Mouse (Mus musculus): ENCODE measurements at regions not wholly inside any gene's neighbourhood (a gene's known extent, or its start where the extent isn't known, plus 50 kb on each side); places are given as distances from the start of the nearest gene placed in this dataset.
A peak's percentile ranks its signal among the peaks of the same experiment; 100 is the strongest.

DNA sequence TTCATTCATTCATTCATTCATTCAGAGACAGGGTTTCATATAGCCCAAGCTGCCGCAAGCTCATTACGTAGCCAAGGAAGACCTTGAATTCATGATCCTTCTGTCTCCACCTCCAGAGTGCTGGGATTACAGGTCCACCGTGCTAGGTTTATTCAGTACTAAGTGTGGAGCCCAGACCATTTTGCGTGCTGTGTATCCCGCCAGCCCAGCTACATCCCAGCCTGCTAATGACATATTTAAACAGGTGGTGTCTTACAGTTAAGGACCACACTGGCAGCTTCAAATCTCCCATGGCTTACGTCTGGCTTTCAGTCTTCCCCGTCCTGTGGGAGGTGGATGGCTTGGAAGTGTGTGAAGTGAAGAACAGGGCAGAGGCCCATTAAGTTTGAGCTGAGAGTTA is 111.2 kb upstream of the Auts2 start:
- H3K9ac ChIP-seq (ENCODE audit: low read length), result no peak overlapping the region
- ATAC-seq (ENCODE audit: low FRiP score), result no peak

DNA sequence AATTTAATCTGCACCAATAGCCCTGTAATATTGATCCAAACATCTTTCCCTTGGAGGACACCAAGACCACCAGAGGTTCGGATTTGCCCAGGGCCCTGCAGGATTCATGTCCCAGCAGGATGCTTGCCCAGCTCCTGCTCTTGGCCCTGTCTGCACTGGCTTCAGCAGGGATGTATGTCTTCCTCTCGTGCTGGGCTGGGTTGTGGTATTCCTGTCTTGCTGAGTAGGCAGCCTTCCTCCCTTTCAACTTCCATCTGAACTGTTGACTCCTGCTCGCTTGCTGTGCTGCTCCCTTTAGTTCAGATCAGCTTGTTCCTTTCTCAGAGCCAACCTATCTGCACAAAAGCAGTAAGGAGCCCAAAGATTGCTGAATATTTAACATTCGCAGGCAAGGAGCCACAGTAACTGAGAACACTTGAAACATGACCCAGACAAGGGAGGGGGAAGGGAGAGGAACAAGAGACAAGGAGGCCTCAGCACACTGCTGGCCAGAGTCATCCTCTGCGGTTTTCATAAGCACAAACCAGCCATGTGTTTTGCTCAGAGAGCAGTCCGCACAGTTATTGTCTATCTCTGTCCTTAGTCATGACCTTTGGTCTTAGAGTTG is 110.7 kb upstream of the Auts2 start:
- no peak overlapping the region for H3K4me2 ChIP-seq
- no peaks in the 10 kb centered on the region for H3K4me1 ChIP-seq (ENCODE audit: control insufficient read depth, insufficient read depth, low read length)
- H3K4me3 ChIP-seq (ENCODE audit: low read depth, low read length), result no peak overlapping the region
- DNase-seq (ENCODE audit: low spot score, missing footprints) (no peak), ATAC-seq (ENCODE audit: low FRiP score) (no peak)
- no peak overlapping the region for H3K27ac ChIP-seq (ENCODE audit: low read depth, low read length)
- no peaks in the 10 kb centered on the region for H3K36me3 ChIP-seq (ENCODE audit: control insufficient read depth, insufficient read depth, low read length)
- no peak overlapping the region for H3K9ac ChIP-seq (ENCODE audit: low read length)
- no peaks in the 10 kb centered on the region for H3K9me3 ChIP-seq (ENCODE audit: control insufficient read depth, low read length)
- H3K27me3 ChIP-seq (ENCODE audit: control insufficient read depth, insufficient read depth, low read length), result no peaks in the 10 kb centered on the region
- 50% methylated on average over 6 of the region's 6 CpGs for WGBS

More for the DNA sequence above, 111.2 kb upstream of the Auts2 start:
- 89% methylated on average over 7 of the region's 7 CpGs for whole genome bisulfite sequencing
- H3K4me1 ChIP-seq (ENCODE audit: control insufficient read depth, insufficient read depth, low read length), result no peaks in the 10 kb centered on the region
- no peak for DNase-seq (ENCODE audit: low spot score, missing footprints)
- H3K27me3 ChIP-seq (ENCODE audit: control insufficient read depth, insufficient read depth, low read length), result no peaks in the 10 kb centered on the region
- no peaks in the 10 kb centered on the region for H3K9me3 ChIP-seq (ENCODE audit: control insufficient read depth, low read length)
- no peak overlapping the region for H3K4me3 ChIP-seq (ENCODE audit: low read depth, low read length)
- H3K27ac ChIP-seq (ENCODE audit: low read depth, low read length), result no peak overlapping the region
- H3K36me3 ChIP-seq (ENCODE audit: control insufficient read depth, insufficient read depth, low read length), result no peaks in the 10 kb centered on the region
- H3K4me2 ChIP-seq, result no peak overlapping the region

DNA sequence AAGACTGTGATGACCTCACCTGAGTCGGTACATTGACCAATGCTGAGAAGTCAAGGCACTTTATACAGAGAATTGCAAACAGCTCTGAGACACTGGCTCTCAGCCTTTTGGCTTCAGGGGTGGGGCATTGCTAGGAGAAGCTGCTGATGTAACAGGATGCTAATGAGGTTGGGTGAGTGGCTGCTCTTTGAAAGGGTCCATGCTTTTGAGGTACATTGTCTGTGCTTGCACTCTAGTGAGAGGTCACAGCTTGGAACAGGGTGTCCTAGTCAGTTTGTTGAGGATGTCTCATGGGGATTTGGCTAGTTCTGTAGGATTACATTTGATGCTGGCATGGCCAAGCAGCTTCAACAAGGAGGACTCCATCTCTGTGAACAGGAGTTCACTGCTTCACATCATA is 109.1 kb upstream of the Auts2 start:
- Histone ChIP-seq H3K36me3 (ENCODE audit: control insufficient read depth, insufficient read depth, low read length) (no peaks in the 10 kb centered on the region), H3K4me1 (ENCODE audit: control insufficient read depth, insufficient read depth, low read length) (no peaks in the 10 kb centered on the region), H3K4me3 (ENCODE audit: low read depth, low read length) (no peak overlapping the region), H3K9me3 (ENCODE audit: control insufficient read depth, low read length) (no peaks in the 10 kb centered on the region), H3K9ac (ENCODE audit: low read length) (no peak overlapping the region), H3K27me3 (ENCODE audit: control insufficient read depth, insufficient read depth, low read length) (no peaks in the 10 kb centered on the region), H3K4me2 (no peak overlapping the region), H3K27ac (ENCODE audit: low read depth, low read length) (no peak overlapping the region)
- 48% methylated on average over 1 of the region's 1 CpGs for WGBS
- ATAC-seq (ENCODE audit: low FRiP score), result no peak
- no peak for DNase-seq (ENCODE audit: low spot score, missing footprints)

DNA sequence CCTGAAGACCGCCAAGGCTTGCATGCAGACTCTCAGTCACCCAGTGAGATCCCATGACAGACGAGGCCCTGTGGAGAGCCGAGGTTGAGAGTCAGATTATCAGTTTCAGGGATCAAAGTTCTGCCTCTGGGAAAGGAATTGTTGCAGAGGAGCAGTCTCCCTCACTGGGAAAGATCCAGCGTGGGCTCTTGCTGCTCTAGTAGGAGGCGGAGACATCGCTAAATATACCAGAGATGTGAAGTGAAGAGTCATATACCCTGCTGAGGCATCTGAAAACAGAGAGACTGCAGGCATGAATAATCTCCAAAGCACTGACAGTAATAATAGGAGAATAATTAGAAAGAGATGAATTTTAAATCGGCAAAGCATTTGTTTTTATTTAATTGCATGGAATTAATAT is 106.6 kb upstream of the Auts2 start:
- 61% methylated on average over 7 of the region's 7 CpGs for WGBS

DNA sequence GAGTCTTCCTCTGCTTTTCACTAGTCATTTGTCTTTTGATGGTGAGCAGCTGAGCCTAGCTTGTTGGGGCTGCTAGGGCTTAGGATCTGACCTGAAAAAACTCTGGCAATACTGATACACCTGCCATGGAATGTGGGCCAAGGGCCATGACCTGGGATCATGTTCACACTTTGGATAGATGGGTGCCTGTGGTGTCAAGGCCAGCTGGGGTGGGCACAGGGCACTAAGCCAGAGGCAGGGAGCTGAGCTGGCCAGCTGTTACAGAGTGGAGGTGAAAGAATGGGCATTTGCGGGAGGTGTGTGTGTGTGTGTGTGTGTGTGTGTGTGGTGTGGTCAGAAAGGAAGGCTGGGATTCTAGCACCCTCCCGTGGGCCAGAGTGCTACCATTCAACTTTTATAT is 105.6 kb upstream of the Auts2 start:
- Histone ChIP-seq H3K4me1 (ENCODE audit: control insufficient read depth, insufficient read depth, low read length) (no peaks in the 10 kb centered on the region), H3K9me3 (ENCODE audit: control insufficient read depth, low read length) (no peaks in the 10 kb centered on the region), H3K4me3 (ENCODE audit: low read depth, low read length) (no peak overlapping the region), H3K27ac (ENCODE audit: low read depth, low read length) (no peak overlapping the region), H3K9ac (ENCODE audit: low read length) (no peak overlapping the region), H3K4me2 (no peak overlapping the region), H3K36me3 (ENCODE audit: control insufficient read depth, insufficient read depth, low read length) (no peaks in the 10 kb centered on the region), H3K27me3 (ENCODE audit: control insufficient read depth, insufficient read depth, low read length) (no peaks in the 10 kb centered on the region)
- ATAC-seq (ENCODE audit: low FRiP score) (no peak), DNase-seq (ENCODE audit: low spot score, missing footprints) (no peak)
- WGBS, result 44% methylated on average over 2 of the region's 2 CpGs

More for the DNA sequence above, 106.6 kb upstream of the Auts2 start:
- Histone ChIP-seq H3K27ac (ENCODE audit: low read depth, low read length) (no peak overlapping the region), H3K36me3 (ENCODE audit: control insufficient read depth, insufficient read depth, low read length) (no peaks in the 10 kb centered on the region), H3K27me3 (ENCODE audit: control insufficient read depth, insufficient read depth, low read length) (no peaks in the 10 kb centered on the region), H3K4me3 (ENCODE audit: low read depth, low read length) (no peak overlapping the region), H3K4me2 (no peak overlapping the region), H3K9me3 (ENCODE audit: control insufficient read depth, low read length) (no peaks in the 10 kb centered on the region), H3K4me1 (ENCODE audit: control insufficient read depth, insufficient read depth, low read length) (no peaks in the 10 kb centered on the region), H3K9ac (ENCODE audit: low read length) (no peak overlapping the region)
- DNase-seq (ENCODE audit: low spot score, missing footprints) (no peak), ATAC-seq (ENCODE audit: low FRiP score) (no peak)

DNA sequence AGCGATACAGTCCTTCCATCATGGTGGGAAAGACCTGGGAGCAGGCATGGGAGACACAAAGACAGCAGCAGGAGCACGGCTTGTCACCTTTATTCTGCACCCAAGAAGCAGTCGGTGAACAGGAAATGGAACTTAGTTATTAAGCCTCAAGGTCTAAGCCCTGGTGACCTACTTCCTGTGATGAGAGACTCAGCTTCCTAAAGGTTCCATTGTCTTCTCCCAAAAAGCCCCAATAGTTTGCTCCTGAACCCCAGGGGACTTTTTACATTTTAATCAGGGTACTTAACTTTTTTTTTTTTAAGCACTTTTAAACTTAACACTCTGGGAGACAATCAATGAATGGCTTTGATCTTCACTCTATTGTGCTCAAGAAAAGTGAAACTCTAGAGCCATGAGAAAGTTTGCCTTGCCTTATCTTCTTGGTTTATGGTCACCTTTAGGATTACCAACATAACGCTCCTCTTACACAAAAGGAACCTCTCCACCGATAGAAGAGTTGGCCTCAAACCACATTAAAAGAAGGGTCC is 101.6 kb upstream of the Auts2 start:
- H3K9ac ChIP-seq (ENCODE audit: low read length), result no peak overlapping the region

DNA sequence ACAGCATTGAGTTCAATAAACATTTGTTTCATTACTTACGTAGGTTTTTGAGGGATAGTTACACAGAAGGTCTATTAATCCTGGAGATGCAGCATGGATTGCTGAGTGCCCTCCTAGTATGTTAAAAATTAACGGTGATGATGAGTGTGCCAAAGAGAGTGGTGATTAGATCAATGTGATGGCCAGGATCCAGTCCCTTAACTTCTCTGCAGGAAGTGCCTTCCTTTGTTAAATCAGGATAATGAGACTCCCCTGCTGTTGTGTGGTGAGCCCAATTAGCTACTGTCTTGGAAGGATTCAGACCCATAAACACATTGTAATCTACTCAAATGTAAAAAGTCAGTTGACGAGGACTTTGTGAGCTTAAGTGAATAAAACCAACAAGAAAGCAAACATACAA is 100.1 kb upstream of the Auts2 start:
- WGBS, result 73% methylated on average over 3 of the region's 3 CpGs
- H3K4me2 ChIP-seq, result no peak overlapping the region

More for the DNA sequence above, 101.6 kb upstream of the Auts2 start:
- no peak overlapping the region for H3K4me2 ChIP-seq
- no peaks in the 10 kb centered on the region for H3K4me1 ChIP-seq (ENCODE audit: control insufficient read depth, insufficient read depth, low read length)
- H3K27ac ChIP-seq (ENCODE audit: low read depth, low read length), result no peak overlapping the region
- no peaks in the 10 kb centered on the region for H3K36me3 ChIP-seq (ENCODE audit: control insufficient read depth, insufficient read depth, low read length)
- DNase-seq (ENCODE audit: low spot score, missing footprints) (peak; percentile 23), ATAC-seq (ENCODE audit: low FRiP score) (no peak)
- no peaks in the 10 kb centered on the region for H3K27me3 ChIP-seq (ENCODE audit: control insufficient read depth, insufficient read depth, low read length)
- WGBS, result 65% methylated on average over 5 of the region's 5 CpGs
- no peaks in the 10 kb centered on the region for H3K9me3 ChIP-seq (ENCODE audit: control insufficient read depth, low read length)
- H3K4me3 ChIP-seq (ENCODE audit: low read depth, low read length), result no peak overlapping the region

DNA sequence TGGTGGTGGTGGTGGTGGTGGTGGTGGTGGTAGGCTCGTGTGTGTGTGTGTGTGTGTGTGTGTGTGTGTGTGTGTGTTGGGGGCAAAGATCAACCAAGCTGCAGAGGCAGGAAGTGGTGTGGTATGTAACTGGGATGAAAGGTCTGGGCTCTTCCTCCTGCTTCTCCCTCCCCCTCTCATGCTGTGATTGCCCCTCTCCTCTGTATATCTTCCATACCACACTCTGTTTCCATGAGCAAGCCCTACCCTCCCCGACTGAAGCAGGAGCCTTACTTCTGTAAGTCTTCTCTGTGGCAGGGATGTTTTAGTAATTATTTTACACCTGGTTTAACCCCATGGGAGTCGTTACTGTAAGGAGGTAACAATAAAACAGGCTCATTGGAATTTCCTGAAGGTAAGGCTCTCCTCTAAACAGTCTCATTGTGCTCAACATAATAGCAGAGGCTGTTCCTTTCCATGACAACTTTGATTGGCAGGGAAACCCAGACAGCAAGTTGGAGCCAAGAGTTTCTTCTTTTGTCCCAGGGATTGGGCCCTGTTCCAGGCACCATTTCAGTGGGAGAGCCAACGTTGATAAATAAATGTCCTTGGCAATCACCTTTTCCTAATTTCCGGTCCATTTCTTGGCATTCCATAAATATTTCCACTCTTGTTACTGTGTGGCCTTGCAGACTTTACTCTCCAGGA is 90.2 kb upstream of the Auts2 start:
- DNase-seq (ENCODE audit: low spot score, missing footprints) (peak; percentile 80), ATAC-seq (ENCODE audit: low FRiP score) (no peak)
- 60% methylated on average over 5 of the region's 5 CpGs for WGBS
- H3K4me2 ChIP-seq, result no peak overlapping the region
- no peaks in the 10 kb centered on the region for H3K4me1 ChIP-seq (ENCODE audit: control insufficient read depth, insufficient read depth, low read length)
- no peaks in the 10 kb centered on the region for H3K27me3 ChIP-seq (ENCODE audit: control insufficient read depth, insufficient read depth, low read length)
- no peaks in the 10 kb centered on the region for H3K36me3 ChIP-seq (ENCODE audit: control insufficient read depth, insufficient read depth, low read length)
- H3K4me3 ChIP-seq (ENCODE audit: low read depth, low read length), result no peak overlapping the region
- no peak overlapping the region for H3K9ac ChIP-seq (ENCODE audit: low read length)
- no peaks in the 10 kb centered on the region for H3K9me3 ChIP-seq (ENCODE audit: control insufficient read depth, low read length)
- no peak overlapping the region for H3K27ac ChIP-seq (ENCODE audit: low read depth, low read length)

More for the DNA sequence above, 100.1 kb upstream of the Auts2 start:
- Histone ChIP-seq H3K27ac (ENCODE audit: low read depth, low read length) (no peak overlapping the region), H3K4me1 (ENCODE audit: control insufficient read depth, insufficient read depth, low read length) (no peaks in the 10 kb centered on the region), H3K36me3 (ENCODE audit: control insufficient read depth, insufficient read depth, low read length) (no peaks in the 10 kb centered on the region), H3K4me3 (ENCODE audit: low read depth, low read length) (no peak overlapping the region), H3K9ac (ENCODE audit: low read length) (no peak overlapping the region), H3K27me3 (ENCODE audit: control insufficient read depth, insufficient read depth, low read length) (no peaks in the 10 kb centered on the region), H3K9me3 (ENCODE audit: control insufficient read depth, low read length) (no peaks in the 10 kb centered on the region)
- no peak for ATAC-seq (ENCODE audit: low FRiP score)
- no peak for DNase-seq (ENCODE audit: low spot score, missing footprints)

DNA sequence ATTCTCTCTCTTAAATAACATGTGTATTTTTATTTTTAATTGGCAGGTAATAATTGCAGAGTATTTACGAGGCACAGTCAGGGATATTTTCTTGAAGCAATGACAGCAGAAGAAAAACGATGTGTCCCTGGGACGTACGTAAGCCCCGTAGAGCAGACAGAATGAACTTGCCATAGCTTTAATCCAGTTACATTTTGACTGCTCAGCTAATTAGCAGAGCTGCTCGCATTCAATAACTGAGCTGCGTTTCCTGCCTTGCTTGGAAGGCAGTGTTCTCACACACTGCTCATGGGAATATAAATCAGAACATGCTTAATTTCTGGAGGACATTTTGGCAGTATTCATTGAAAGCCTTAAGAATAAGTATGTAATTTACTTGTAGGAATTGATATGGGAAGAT is 78.6 kb upstream of the Auts2 start:
- Histone ChIP-seq H3K4me3 (ENCODE audit: low read depth, low read length) (no peak overlapping the region), H3K27ac (ENCODE audit: low read depth, low read length) (no peak overlapping the region), H3K4me2 (no peak overlapping the region), H3K36me3 (ENCODE audit: control insufficient read depth, insufficient read depth, low read length) (no peaks in the 10 kb centered on the region), H3K9me3 (ENCODE audit: control insufficient read depth, low read length) (no peaks in the 10 kb centered on the region), H3K27me3 (ENCODE audit: control insufficient read depth, insufficient read depth, low read length) (no peaks in the 10 kb centered on the region), H3K4me1 (ENCODE audit: control insufficient read depth, insufficient read depth, low read length) (no peaks in the 10 kb centered on the region), H3K9ac (ENCODE audit: low read length) (no peak overlapping the region)
- 83% methylated on average over 7 of the region's 7 CpGs for WGBS
- DNase-seq (ENCODE audit: low spot score, missing footprints) (no peak), ATAC-seq (ENCODE audit: low FRiP score) (no peak)
